Mouse (Mus musculus): Measurements from ENCODE around the gene B2m.

DNA sequence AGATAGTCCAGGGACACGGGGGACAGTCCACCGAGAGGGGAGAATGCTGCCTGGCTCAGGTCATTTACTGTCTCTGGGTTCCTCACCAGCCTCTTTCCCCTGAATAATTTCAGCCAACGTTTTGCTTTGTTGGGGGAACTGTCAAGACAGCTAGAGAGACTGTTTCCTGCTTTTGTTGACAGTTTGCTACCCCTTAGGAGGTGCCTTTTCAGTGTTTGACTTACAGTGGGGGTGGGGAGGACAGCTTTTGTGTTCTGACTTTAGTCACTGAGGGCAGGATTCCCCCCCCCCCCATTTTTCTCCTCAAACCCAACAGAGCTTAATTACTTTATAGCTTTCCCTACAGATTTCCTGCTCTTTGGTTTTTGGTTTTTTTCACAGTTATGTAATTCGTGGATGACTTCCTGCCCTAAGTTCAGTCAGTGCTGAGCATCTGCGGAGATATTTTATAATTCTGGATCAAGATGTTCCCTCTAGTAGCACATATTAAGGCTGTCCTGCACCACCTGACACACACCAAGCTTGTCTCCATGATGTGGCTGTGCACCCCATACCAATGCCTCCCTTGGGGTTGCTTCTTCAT is 20.6 kb upstream of the B2m start:
- TF ChIP-seq CTCF (IDR thresholded peaks at IDR 0.05 in 2 of 3, conservative IDR thresholded peaks at IDR 0.05 in 1 of 3; ENCODE audit: control insufficient read depth in 1 of 3, insufficient read depth in 1 of 3, low read depth in 2 of 3, low read length in 3 of 3, poor library complexity in 1 of 3, severe bottlenecking in 1 of 3): no peak
- TF ChIP-seq POLR2A (IDR thresholded peaks at IDR 0.05; ENCODE audit: control insufficient read depth in 1 of 2, insufficient read depth in 1 of 2, low read depth in 1 of 2, low read length in 2 of 2, poor library complexity in 1 of 2): no peak
- TF ChIP-seq MYC (IDR thresholded peaks at IDR 0.05; ENCODE audit: low read depth, low read length): no peak
- no peak for TF ChIP-seq MAFK (IDR thresholded peaks at IDR 0.05; ENCODE audit: borderline replicate concordance, low read depth, low read length)
- no peak for TF ChIP-seq GATA1 (IDR thresholded peaks at IDR 0.05; ENCODE audit: low read depth, low read length)
- no peak for TF ChIP-seq TBP (IDR thresholded peaks at IDR 0.05; ENCODE audit: low read depth, low read length)
- no peak for TF ChIP-seq TAL1 (IDR thresholded peaks at IDR 0.05; ENCODE audit: low read length)
- TF ChIP-seq MXI1 (IDR thresholded peaks at IDR 0.05; ENCODE audit: low read depth, low read length): no peak
- no peak for TF ChIP-seq RAD21 (IDR thresholded peaks at IDR 0.05; ENCODE audit: low read depth, low read length)
- TF ChIP-seq TCF12 (IDR thresholded peaks at IDR 0.05; ENCODE audit: low read depth, low read length): no peak
- TF ChIP-seq ETS1 (IDR thresholded peaks at IDR 0.05; ENCODE audit: low read depth, low read length): no peak
- no peak for TF ChIP-seq UBTF (IDR thresholded peaks at IDR 0.05; ENCODE audit: borderline replicate concordance, insufficient read depth, low read depth, low read length)
- TF ChIP-seq ZC3H11A (IDR thresholded peaks at IDR 0.05; ENCODE audit: low read depth, low read length): no peak

Data from MEL (cell line).